Mouse (Mus musculus): Measurements from ENCODE around the gene Cops3.

The Cops3 gene

GRCm38 (mm10) chr11:59814936-59815335, 24.7 kb downstream of the Cops3 start:
- in situ Hi-C loops (cut with MboI; ENCODE audit: low pct_unique_long_range_greater_than_20kb in 1 of 2, low sequenced_read_pairs in 2 of 2, unreplicated experiment in 1 of 2) = no loop called here

- in situ Hi-C loops (cut with MboI; ENCODE audit: low pct_unique_long_range_greater_than_20kb in 1 of 2, low sequenced_read_pairs in 2 of 2, unreplicated experiment in 1 of 2) = no loop called here
These were observed 25.3 kb downstream of the Cops3 start for GRCm38 (mm10) chr11:59814311-59814710.

- in situ Hi-C loops (cut with MboI; ENCODE audit: low pct_unique_long_range_greater_than_20kb in 1 of 2, low sequenced_read_pairs in 2 of 2, unreplicated experiment in 1 of 2) = no loop called here
These were observed 26.4 kb downstream of the Cops3 start for GRCm38 (mm10) chr11:59813276-59813675.

GRCm38 (mm10) chr11:59811211-59811610, 28.4 kb downstream of the Cops3 start:
- in situ Hi-C loops (cut with MboI; ENCODE audit: low pct_unique_long_range_greater_than_20kb in 1 of 2, low sequenced_read_pairs in 2 of 2, unreplicated experiment in 1 of 2) = no loop called here

GRCm38 (mm10) chr11:59810480-59811158, 29.0 kb downstream of the Cops3 start:
- in situ Hi-C loops (cut with MboI; ENCODE audit: low pct_unique_long_range_greater_than_20kb in 1 of 2, low sequenced_read_pairs in 2 of 2, unreplicated experiment in 1 of 2) = no loop called here

- in situ Hi-C loops (cut with MboI; ENCODE audit: low pct_unique_long_range_greater_than_20kb in 1 of 2, low sequenced_read_pairs in 2 of 2, unreplicated experiment in 1 of 2) = no loop called here
These were observed 29.8 kb downstream of the Cops3 start, which contains the start of gene Flcn for GRCm38 (mm10) chr11:59809670-59810474. Gene Flcn, minus strand, starts transcription at chr11:59810016.

- in situ Hi-C loops (cut with MboI; ENCODE audit: low pct_unique_long_range_greater_than_20kb in 1 of 2, low sequenced_read_pairs in 2 of 2, unreplicated experiment in 1 of 2) = no loop called here
These were observed 30.5 kb downstream of the Cops3 start for GRCm38 (mm10) chr11:59809071-59809669.

GRCm38 (mm10) chr11:59808170-59808960, 31.3 kb downstream of the Cops3 start:
- in situ Hi-C loops (cut with MboI; ENCODE audit: low pct_unique_long_range_greater_than_20kb in 1 of 2, low sequenced_read_pairs in 2 of 2, unreplicated experiment in 1 of 2) = no loop called here

GRCm38 (mm10) chr11:59805656-59806055, 34.0 kb downstream of the Cops3 start:
- in situ Hi-C loops (cut with MboI; ENCODE audit: low pct_unique_long_range_greater_than_20kb in 1 of 2, low sequenced_read_pairs in 2 of 2, unreplicated experiment in 1 of 2) = no loop called here

- in situ Hi-C loops (cut with MboI; ENCODE audit: low pct_unique_long_range_greater_than_20kb in 1 of 2, low sequenced_read_pairs in 2 of 2, unreplicated experiment in 1 of 2) = no loop called here
These were observed 34.4 kb downstream of the Cops3 start for GRCm38 (mm10) chr11:59805256-59805655.

GRCm38 (mm10) chr11:59804409-59805110, 35.1 kb downstream of the Cops3 start:
- in situ Hi-C loops (cut with MboI; ENCODE audit: low pct_unique_long_range_greater_than_20kb in 1 of 2, low sequenced_read_pairs in 2 of 2, unreplicated experiment in 1 of 2) = no loop called here

GRCm38 (mm10) chr11:59803516-59803915, 36.1 kb downstream of the Cops3 start:
- in situ Hi-C loops (cut with MboI; ENCODE audit: low pct_unique_long_range_greater_than_20kb in 1 of 2, low sequenced_read_pairs in 2 of 2, unreplicated experiment in 1 of 2) = no loop called here

- in situ Hi-C loops (cut with MboI; ENCODE audit: low pct_unique_long_range_greater_than_20kb in 1 of 2, low sequenced_read_pairs in 2 of 2, unreplicated experiment in 1 of 2) = no loop called here
These were observed 37.8 kb downstream of the Cops3 start for GRCm38 (mm10) chr11:59801881-59802280.

GRCm38 (mm10) chr11:59800412-59800811, 39.2 kb downstream of the Cops3 start:
- in situ Hi-C loops (cut with MboI; ENCODE audit: low pct_unique_long_range_greater_than_20kb in 1 of 2, low sequenced_read_pairs in 2 of 2, unreplicated experiment in 1 of 2) = no loop called here

GRCm38 (mm10) chr11:59793390-59793789, 46.2 kb downstream of the Cops3 start:
- in situ Hi-C loops (cut with MboI; ENCODE audit: low pct_unique_long_range_greater_than_20kb in 1 of 2, low sequenced_read_pairs in 2 of 2, unreplicated experiment in 1 of 2) = no loop called here

- in situ Hi-C loops (cut with MboI; ENCODE audit: low pct_unique_long_range_greater_than_20kb in 1 of 2, low sequenced_read_pairs in 2 of 2, unreplicated experiment in 1 of 2) = loop anchor here in 1 of 2 experiments (10.0 kb wide), 1 partner anchor 165 kb away; no protein-coding TSS in a partner anchor
These were observed 50.3 kb downstream of the Cops3 start for GRCm38 (mm10) chr11:59789311-59789710.

GRCm38 (mm10) chr11:59787199-59787781, 52.3 kb downstream of the Cops3 start, which contains the start of gene Pld6:
Gene Pld6, minus strand, starts transcription at chr11:59787645.
- in situ Hi-C loops (cut with MboI; ENCODE audit: low pct_unique_long_range_greater_than_20kb in 1 of 2, low sequenced_read_pairs in 2 of 2, unreplicated experiment in 1 of 2) = loop anchor here in 1 of 2 experiments (10.0 kb wide), 1 partner anchor 162 kb away; no protein-coding TSS in a partner anchor

Measured in mouse embryonic stem cell (cell line).